Mouse (Mus musculus) right cerebral cortex, adult 2 months (tissue): ENCODE results near the gene Rsbn1l.

Experiments
- DNase-seq, 2 experiments: peaks; one replicate each; pipeline ENCODE4 v3.0.0; 2021 to 2022; ENCODE audit warnings: low spot score in 2 of 2

Gene Rsbn1l

DNA sequence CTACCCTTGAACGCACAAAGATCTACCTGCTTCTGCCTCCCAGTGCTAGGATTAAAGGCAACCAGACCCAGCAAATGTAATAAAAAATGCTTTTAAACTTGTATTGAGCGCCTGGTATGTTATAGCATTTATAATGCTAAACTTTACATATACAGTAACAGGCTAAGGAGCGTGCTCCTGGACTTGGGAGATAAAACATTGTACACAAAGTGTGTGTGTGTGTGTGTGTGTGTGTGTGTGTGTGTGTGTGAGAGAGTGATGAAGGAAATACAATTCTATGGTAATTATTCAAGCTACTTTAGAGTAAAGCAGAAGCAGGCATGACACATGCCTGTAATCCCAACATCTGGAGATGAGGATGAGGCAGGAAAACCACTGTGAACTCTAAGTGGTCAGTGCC is at the start of gene Rsbn1l:
Gene Rsbn1l, minus strand, starts transcription at position 101 of the 400 bp plus-strand sequence.
- DNase-seq = no peak

DNA sequence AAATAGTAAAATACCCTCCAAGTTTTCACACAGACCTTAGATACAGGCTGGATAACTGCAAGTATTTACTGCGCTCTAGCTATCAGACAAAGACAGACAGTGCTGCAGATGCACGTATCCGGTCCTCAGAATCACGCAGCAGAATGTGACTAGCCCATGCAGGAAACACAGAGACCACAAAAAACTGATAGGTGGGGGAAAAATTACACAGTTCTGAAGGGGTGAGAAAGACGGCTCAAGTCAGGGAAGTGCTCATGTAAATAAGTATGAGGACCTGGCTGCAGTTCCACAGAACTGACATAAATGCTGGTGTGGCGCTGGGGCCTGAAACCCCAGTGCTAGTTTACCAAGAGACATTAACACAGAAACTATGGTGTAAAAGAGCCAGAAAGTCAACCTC is 46.5 kb upstream of the Rsbn1l start:
- no peak for DNase-seq

GRCm38 (mm10) chr5:21001622-21002315 is 45.6 kb upstream of the Rsbn1l start:
- DNase-seq = no peak

DNA sequence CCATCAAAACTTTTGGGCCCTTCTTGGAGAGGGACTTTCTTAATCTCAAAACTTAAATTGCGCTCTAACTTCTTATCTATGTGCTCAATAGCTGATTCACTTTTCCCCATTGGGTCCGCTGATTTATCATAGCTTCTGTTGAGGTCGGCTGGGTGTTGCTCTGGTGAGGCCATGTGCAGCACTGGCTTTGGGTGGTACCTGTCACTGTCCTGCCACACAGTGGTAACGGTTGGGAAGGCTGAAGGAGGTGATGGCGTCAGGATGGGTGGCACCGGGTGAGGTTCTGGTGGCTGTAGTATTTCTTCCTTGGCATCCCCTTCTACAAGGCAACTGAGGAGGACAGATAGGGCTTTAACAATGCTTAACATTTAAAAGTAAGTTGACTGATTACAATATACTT is 42.2 kb upstream of the Rsbn1l start:
- DNase-seq = no peak

GRCm38 (mm10) chr5:20997555-20997954 is 41.4 kb upstream of the Rsbn1l start:
- DNase-seq = no peak

- DNase-seq = no peak
Measured at GRCm38 (mm10) chr5:20990062-20990809, 34.0 kb upstream of the Rsbn1l start.

- DNase-seq = no peak
Measured at GRCm38 (mm10) chr5:20986271-20986670, 30.1 kb upstream of the Rsbn1l start.

- DNase-seq = no peak
Measured at GRCm38 (mm10) chr5:20983505-20983904, 27.3 kb upstream of the Rsbn1l start.

- DNase-seq = no peak
Measured at GRCm38 (mm10) chr5:20974690-20975089, 18.5 kb upstream of the Rsbn1l start.

GRCm38 (mm10) chr5:20973999-20974398 is 17.8 kb upstream of the Rsbn1l start:
- no peak for DNase-seq

- no peak for DNase-seq
Measured at GRCm38 (mm10) chr5:20973069-20973468, 16.9 kb upstream of the Rsbn1l start.

GRCm38 (mm10) chr5:20968963-20969362 is 12.8 kb upstream of the Rsbn1l start:
- peak; percentile 31 to 33 for DNase-seq

- no peak for DNase-seq
Measured at GRCm38 (mm10) chr5:20968493-20968892, 12.3 kb upstream of the Rsbn1l start.

DNA sequence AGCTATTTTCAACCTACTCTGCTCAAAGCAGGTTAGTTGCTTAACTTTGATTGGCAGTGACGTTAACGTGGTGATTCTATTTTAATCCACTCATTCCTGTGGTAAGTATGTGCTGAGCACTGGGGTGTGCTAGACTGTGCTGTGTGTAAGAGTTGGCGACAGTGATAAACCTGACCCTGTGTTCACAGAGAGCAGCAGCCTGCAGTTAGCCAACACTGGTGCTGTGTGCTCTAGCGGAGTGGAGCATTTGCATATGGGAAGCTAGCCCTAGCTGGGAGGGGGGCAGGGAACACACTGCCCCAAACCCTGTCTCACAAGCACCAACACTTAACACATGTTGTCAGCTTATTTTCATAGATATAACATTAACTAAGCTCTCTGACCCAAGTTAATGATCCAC is 11.7 kb upstream of the Rsbn1l start:
- no peak for DNase-seq

DNA sequence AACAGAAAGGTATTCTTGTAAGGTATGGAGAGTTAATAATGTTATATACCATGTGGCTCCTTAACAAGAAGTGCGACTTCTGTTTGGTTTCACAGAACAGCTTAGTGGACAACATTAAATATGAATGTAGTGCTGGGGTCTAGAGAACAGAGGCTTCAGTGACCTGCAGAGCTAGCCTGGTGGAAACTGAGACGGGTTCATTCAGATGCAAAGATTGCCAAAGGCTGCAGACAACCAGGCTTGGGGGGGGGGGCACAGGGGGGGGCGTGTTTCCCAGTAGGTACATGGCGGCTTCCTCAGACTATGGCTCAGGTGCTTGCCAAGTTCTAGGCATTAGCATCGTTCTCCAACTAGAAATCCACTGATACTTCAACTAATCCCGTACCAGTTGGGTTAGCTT is 8.2 kb upstream of the Rsbn1l start:
- DNase-seq = no peak

DNA sequence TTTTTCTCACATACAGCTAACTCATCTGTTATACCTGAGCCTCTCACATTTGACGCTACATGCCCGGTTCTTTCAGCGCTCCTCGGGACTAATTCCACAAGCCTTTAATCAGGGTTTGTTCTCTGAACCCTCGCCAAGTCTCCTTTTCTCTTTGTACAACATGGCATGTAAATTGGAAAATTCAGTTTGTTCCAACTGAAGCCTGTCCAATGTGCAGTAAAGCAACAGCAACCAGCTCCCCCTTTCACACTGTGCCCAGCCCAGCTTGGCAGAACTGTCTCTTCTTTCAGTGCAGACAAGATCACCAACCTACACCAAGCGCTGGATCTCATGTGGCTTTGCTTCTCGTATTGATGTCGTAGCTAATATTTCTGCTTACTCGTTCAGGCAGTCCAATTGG is 7.1 kb upstream of the Rsbn1l start:
- peak in 1 of 2 experiments; percentile 19 for DNase-seq

DNA sequence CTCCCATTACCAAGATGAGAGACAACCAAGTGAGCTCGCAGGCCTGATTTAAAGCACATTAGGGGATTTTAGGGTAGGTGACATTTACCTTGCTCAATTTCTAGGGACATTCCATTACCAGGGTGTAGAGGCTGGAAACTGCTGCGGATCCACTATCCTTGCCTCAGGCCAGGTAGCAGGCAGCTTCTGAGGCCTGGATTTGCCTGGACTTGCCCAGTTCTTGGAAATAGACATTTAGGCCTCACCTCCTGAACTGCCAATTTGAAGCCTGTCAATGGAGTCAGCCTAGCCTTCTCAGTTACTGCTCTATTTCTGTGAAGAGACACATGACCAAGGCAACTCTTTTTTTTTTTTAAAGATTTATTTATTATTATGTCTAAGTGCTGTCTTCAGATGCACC is 4.7 kb upstream of the Rsbn1l start:
- no peak for DNase-seq

DNA sequence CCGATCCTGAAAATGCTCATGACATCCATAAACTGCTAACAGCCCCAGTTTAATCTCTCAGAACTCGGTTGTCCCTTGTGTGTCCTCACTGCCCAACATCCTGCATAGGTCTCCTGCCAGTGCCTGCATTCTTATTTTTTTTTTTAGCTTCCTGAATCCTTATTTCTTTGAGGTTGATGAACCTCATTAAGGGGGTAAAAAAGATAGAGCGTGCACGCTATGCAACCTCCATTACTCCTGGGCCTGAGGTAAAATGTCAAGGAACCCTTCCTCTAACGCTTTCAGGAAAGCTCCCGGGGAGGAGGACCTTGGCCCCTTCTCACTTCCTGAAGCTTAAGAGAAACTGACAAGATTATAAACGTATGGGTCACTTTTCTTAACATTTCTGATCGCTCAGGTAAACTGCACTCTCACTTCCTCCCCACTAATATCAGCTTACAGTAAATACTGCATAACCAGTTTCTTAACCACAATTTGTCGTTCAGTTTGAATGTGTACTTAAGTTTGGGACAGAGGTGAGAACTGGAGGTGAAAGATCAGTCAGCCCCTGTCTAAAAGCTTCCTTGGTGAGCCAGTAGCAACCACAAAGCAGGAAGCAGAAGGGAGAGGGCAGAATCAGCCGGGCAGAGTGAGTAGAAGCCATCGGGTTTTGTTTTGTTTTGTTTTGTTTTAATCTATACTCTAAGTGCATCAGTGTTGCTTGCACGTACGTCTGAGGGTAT is 923 bp downstream of the Rsbn1l start:
- no peak for DNase-seq

- no peak for DNase-seq
Measured at GRCm38 (mm10) chr5:20952337-20952925, 3.8 kb downstream of the Rsbn1l start.

DNA sequence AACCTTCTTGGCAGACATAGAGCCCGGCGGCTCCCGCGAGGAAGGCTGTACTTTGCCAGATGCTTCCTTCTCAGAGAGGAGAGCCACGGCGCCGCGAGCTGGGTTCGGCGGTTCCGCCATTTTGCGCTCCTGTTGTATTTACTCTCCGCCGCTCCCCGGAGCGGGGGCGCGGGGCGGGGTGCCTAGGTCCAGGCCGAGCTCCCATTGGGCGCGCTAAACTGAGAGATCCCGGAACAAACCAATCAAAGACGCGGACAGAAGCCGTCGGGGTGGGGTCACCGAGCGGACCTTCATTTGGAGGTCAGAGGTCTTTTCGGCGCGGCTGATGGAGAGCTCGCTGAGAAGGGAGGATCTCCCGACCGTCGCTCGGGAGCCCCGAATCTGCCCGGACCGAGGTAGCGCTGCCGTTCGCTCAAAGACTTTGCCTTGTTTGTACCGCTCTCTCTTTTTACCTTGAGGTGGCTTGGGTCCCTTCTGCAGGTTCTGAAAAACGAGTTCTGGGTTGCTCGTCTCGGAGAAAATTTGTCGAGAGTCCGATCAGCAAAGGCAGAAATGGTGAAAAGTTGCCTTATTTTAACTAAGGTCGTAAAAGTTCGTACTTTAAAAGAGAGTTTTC is 4.4 kb downstream of the Rsbn1l start:
- peak; percentile 97 for DNase-seq

GRCm38 (mm10) chr5:20950855-20951650 is 5.1 kb downstream of the Rsbn1l start:
- DNase-seq = peak; percentile 48 to 59
